Mouse (Mus musculus): ENCODE results near the gene Spred2.

Gene Spred2

GRCm38 (mm10) chr11:19955701-19956100 is 31.5 kb downstream of the Spred2 start:
- no peak for DNase-seq

GRCm38 (mm10) chr11:19959006-19959405 is 34.8 kb downstream of the Spred2 start:
- no peak for DNase-seq

- DNase-seq: no peak
Observed at GRCm38 (mm10) chr11:19959897-19960296, 35.7 kb downstream of the Spred2 start.

- no peak for DNase-seq
Observed at GRCm38 (mm10) chr11:19960541-19960940, 36.4 kb downstream of the Spred2 start.

- no peak for DNase-seq
Observed at GRCm38 (mm10) chr11:19961088-19961487, 36.9 kb downstream of the Spred2 start.

- no peak for DNase-seq
Observed at GRCm38 (mm10) chr11:19961766-19962365, 37.7 kb downstream of the Spred2 start.

- DNase-seq: peak; percentile 43
Observed at GRCm38 (mm10) chr11:19962796-19963195, 38.6 kb downstream of the Spred2 start.

- peak; percentile 54 for DNase-seq
Observed at GRCm38 (mm10) chr11:19963717-19964141, 39.6 kb downstream of the Spred2 start.

GRCm38 (mm10) chr11:19964333-19964732 is 40.2 kb downstream of the Spred2 start:
- DNase-seq: no peak

- no peak for DNase-seq
Observed at GRCm38 (mm10) chr11:19965037-19965611, 40.9 kb downstream of the Spred2 start.

GRCm38 (mm10) chr11:19965664-19966063 is 41.5 kb downstream of the Spred2 start:
- DNase-seq: no peak

- peak; percentile 26 for DNase-seq
Observed at GRCm38 (mm10) chr11:19966294-19966693, 42.1 kb downstream of the Spred2 start.

GRCm38 (mm10) chr11:19969584-19969983 is 45.4 kb downstream of the Spred2 start:
- DNase-seq: no peak

GRCm38 (mm10) chr11:19971954-19972750 is 48.0 kb downstream of the Spred2 start:
- no peak for DNase-seq

GRCm38 (mm10) chr11:19973032-19973790 is 49.0 kb downstream of the Spred2 start:
- DNase-seq: no peak

- no peak for DNase-seq
Observed at GRCm38 (mm10) chr11:19976032-19976431, 51.9 kb downstream of the Spred2 start.

- DNase-seq: no peak
Observed at GRCm38 (mm10) chr11:19977687-19978086, 53.5 kb downstream of the Spred2 start.

GRCm38 (mm10) chr11:19979338-19979737 is 55.2 kb downstream of the Spred2 start:
- DNase-seq: no peak

- DNase-seq: no peak
Observed at GRCm38 (mm10) chr11:19982113-19982512, 57.9 kb downstream of the Spred2 start.

- no peak for DNase-seq
Observed at GRCm38 (mm10) chr11:19982779-19983178, 58.6 kb downstream of the Spred2 start.

GRCm38 (mm10) chr11:19983298-19983697 is 59.1 kb downstream of the Spred2 start:
- no peak for DNase-seq

- no peak for DNase-seq
Observed at GRCm38 (mm10) chr11:19984029-19984428, 59.9 kb downstream of the Spred2 start.

- no peak for DNase-seq
Observed at GRCm38 (mm10) chr11:19985283-19985854, 61.2 kb downstream of the Spred2 start.
